Mouse (Mus musculus) ES-E14 (cell line): Measurements from ENCODE around the gene Gm6040.

Experiments used
- CHD2 ChIP-seq: IDR thresholded peaks from 2 replicates; pipeline ENCODE4 v1.6.1; 2014; ENCODE audit warnings: mild to moderate bottlenecking, low read depth, low read length, inconsistent platforms
- HCFC1 ChIP-seq: IDR thresholded peaks from 2 replicates; pipeline ENCODE4 v1.6.1; 2012; ENCODE audit warnings: low read length, inconsistent platforms, borderline replicate concordance; ENCODE audit not compliant: insufficient read depth
- MAFK ChIP-seq: IDR thresholded peaks from 2 replicates; pipeline ENCODE4 v1.6.1; 2014; ENCODE audit warnings: mild to moderate bottlenecking, low read depth, low read length, inconsistent platforms; ENCODE audit not compliant: insufficient read depth
- ZNF384 ChIP-seq: IDR thresholded peaks from 2 replicates; pipeline ENCODE4 v1.6.1; 2012; ENCODE audit warnings: low read depth, low read length, inconsistent platforms

DNA sequence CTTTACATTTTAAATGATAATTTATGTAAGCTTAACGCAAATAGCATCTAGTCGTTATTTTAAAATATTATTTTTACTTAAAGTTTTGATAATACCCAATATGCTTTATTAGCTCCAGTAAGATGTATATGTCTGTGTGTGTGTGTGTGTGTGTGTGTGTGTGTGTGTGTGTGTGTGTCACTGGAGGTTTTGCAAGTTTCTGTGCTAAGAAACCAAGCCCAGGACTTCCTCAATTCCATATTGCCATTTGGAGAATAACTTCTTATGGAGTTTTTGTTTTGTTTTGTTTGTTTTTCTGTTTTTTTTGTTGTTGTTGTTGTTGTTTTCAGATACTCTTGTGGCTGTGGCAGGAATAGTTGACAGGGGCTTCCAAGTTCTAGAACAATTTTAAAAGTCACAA lies 14.8 kb downstream of the Gm6040 start:
- TF ChIP-seq MAFK (no peak), ZNF384 (no peak), CHD2 (no peak), HCFC1 (no peak)
